Mouse (Mus musculus) testis, postnatal 10 days (tissue): ENCODE measurements around the gene Nfkbiz.
"Not testable (repeated sequence)": the region's sequence is repeated elsewhere in the genome, so short reads cannot be mapped to it uniquely, and the experiment has no call there.

Source experiments
- DNase-seq: peaks from one replicate; pipeline ENCODE4 v3.0.0; 2021; ENCODE audit warnings: low spot score

Gene Nfkbiz

DNA sequence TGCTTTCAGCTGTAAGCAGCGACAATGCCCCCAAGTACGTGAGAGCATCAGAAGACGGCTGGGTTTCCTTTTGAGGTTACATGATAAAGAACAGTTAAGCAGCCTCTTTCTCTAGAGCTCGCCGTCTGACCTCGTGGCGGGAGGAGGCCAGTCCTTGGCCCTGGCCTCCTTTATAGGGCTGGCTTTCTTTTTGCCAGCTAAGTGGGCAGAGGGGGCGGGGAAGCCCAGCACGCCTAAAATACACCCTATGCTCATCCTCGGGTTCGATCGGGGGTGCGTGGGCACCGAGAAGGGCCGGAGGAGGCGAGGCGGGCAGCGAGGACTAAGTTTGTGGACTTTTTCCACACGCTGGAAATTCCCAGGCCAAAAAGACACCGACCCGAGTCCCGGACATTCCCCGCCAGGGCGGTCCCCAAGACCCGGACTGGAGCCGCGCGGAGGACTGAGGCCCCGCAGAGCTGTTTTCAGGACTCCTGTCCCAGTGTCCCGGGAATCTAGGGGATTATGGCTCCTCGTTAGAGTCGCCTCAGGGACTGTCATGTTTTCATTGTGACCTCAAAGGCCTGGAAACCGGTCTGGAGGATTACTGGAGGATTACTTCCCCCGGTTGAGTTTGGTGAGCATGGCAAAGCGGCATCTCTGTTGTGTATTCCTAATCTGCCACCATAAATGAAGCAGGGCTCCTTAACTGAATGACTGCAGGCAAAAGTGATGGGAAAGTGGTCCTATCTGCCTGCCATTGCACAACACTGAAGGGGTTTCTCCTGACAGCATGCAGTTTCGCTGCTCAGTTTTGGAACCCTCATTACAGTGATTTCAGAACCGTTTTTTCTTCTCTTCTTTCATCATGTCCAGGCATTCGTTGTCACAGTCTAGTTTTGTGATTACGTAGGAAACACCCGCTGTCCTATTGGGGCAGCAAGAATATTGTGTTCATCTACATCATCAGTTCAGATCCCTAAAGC is at the start of gene Nfkbiz:
TSS of gene Nfkbiz (minus strand) at position 390 of the 965 bp plus-strand sequence.
- DNase-seq = peak; percentile 92

DNA sequence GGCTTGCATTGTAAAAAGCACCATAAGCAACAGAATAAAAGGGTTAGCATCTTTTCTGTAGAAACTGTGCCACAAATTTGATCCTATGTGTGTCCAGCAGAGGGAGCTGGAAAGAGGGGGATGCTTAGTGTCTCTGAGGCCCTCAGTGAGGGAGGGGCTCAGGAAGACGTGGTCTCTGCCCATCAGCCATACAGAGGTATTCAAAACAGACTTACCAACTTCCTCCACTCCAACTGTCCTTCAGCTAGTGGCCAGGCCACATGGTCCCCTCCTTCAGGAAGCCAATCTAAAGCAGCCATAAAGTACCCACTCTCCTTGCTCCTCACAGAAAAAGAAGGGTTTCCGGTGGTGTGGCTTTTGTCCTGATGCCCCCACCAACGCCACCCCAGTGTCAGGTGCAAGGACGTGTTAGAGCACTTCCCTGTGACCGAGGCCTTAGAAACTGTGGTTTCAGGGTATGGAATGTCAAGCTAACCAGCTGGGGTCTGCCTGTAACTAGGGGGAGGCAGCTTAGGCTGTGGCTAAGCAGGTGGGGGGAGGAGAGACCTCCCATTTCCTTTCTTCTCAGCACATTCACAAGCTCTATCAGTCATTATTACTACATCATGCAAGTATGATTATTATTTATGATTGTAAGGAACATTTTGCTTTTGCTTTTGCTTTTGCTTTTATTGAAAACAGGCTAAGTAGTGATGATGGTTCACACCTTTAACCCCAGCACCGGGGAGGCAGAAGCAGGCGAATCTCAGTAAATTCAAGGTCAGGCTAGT is 49.3 kb upstream of the Nfkbiz start:
- no peak for DNase-seq

DNA sequence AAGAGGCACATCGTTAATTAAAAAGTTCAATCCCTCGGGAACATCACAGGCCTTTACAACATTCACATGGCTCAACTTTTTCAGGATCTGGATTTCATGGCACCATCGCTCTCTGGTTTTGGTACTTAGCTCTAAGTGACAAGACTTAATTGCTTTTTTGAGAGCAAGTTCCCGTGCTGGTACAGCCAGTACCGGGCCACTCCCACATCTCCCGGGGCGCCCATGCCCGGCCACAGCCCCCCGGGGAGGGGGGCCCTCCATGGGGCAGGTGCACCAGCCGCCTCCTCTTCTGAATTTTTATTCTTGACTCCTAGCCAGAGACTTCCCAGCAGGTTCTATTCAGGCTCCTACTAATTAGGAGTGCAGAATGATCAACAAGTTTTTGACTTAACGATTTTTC is 45.5 kb upstream of the Nfkbiz start:
- DNase-seq = no peak

DNA sequence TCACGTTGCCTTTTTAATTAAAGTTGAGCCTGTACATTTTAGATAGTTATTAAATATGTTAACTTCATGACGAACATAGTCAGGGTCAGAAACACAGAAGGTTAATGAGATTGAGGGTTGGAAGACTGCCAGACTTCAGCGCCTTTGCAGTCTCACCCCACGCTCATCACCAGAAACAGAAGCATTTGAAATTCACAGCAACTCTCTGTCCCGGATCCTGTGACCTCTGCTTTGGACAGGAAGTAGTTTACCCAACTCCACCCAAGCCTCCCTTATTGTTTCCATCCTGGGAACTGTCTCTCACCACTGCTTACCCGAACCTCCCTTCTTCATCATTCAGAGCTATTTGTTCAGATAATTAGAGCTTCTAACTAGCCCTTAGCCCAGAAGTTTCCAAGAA is 37.3 kb upstream of the Nfkbiz start:
- no peak for DNase-seq

DNA sequence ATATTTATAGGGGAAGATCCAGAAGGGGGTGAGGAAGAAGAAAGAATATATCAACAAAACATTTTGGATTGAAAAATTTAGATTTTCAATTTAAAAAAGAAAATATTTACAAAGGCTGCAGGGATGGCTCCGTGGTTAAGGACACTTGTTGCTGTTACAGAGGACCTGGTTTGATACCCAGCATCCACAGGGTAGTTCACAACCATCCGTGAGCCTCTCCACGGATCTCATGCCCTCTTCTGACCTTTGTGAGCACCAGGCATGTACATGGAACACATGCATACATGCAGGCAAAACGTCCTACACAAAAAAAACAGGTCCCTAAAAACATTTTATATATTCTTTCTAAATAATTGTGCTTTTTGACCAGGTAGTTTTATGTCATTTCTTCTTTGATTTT is 25.1 kb upstream of the Nfkbiz start:
- DNase-seq = no peak

DNA sequence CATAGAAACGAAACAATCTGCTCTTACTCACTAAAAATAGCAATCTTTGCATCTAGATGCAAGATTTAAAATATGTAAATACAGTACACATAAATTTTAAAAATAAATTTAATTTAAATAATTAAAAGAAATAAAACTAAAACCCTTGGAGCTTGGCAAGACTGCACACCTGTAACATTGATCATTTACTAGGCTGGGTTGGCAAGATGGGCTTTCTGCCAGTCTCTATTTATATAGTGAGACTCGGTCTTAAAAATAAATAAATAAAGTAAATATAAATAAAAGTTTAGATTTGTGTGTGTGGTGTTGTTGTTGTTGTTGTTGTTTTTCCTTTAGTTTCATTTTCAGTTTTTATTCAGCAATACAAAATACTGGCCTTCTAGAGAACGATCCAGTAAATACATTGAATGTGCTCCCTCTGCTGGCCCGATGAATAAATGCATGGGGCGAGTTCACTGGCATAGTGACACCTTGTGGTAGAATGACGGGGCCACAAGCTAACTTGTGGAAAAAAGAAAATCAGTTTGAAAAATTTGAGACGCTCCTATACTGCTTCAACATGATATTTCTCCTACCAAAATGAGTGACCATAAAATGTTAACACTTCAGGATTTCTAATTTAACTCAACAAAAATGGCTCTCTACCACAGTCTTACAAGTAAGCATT is 24.6 kb upstream of the Nfkbiz start:
- DNase-seq = peak; percentile 71

DNA sequence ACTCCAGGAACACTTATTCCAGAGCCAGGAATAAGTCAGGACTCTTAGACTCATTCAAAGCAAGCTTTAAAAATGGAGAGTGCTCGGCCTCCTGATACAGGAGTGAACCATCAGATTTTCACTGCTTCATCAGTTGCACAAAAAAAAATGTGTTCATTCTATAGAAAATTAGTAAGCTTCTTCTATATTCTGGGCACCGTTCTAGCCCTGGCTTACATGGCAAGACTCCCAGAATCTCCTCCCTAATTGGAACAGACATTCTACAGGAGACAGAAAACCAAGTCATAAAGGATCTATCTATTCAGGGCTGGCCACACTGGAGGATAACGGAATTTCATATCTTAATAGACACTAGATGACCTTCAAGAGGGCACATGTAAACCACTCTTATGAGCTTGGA is 22.4 kb upstream of the Nfkbiz start:
- DNase-seq = no peak

DNA sequence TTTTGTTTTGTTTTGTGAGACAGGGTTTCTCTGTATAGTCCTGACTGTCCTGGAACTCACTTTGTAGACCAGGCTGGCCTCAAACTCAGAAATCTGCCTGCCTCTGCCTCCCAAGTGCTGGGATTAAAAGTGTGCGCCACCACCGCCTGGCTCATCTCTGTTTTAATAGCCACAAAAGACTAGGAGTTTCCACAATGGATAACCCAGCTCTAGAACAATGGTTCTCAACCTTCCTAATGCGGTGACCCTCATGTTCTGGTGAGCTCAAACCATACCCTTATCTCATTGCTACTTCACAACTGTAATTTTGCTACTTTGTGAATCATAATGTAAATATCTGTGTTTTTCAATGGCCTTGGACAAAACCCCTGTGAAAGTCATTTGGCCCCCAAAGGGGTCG is 20.7 kb upstream of the Nfkbiz start:
- DNase-seq = not testable (repeated sequence)

DNA sequence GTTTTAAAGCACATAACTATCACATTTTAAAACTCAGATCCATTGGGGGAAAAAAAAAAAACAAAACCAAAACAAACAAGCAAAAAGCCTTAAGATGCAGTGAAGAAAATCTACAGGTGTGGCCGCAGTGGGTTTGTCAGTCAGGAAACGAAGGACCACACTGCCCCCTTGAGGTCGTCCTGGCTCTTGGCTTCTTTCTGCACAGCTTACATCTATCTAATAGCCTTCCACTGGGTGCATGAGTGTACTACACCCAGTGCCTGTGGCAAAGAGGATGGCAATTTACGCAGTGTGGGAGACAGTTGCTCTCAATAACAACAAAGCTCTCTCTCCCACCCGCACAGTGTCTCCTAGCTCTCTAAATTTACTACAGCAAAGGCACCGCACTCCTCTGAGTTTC is 19.8 kb upstream of the Nfkbiz start:
- peak; percentile 80 for DNase-seq

DNA sequence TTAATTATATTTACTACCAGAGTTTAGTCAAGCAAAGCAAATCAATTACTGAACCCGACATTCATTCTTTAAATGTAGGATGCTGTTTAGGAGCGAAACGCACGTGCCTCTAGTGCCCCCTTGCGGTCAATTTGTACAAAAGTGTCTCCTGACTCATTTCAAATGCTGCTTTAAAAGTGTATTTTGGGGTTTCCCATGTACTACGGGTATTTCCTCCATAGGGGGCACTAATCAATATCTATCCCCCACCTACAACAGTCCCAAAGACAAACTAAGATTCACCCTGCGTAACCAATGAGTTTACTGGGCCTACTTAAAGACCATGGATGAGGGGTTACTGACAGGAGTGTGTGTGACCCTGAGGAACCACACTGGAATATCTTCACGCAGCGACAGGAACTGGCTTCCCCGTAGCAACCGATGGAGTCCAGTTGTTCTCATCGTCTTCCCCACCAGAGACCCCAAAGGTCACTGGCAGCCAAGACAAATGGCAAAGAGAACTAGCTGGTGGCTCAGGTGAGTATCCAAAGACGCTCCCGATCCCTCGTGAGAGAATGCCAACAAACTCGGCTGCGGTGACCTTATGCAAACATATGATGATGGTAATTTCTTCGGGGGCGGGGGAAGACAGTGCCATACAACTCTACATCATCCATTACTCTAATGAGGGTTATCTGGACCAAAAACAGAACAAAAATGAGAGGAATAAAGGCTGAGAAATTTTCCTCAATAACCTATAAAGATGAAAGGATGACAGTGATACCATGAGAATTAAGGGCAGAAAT is 14.4 kb upstream of the Nfkbiz start:
- DNase-seq = peak; percentile 86

DNA sequence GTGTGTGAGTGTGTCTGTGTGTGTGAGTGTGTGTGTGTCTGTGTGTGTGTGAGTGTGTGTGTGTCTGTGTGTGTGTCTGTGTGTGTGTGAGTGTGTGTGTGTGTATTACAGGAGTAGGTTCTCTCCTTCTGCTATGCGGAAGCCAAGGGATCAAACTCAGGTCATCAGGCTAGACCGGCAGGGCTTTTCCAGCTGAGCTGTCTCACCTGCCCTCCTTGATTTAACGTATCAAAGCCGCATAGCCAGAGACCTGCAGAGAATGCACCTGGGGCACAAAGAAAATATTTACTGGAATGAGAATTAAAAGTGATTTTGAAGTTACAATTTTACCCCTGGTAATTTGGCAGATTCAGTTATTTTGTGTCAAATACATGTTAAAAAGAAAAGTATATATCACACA is 13.8 kb upstream of the Nfkbiz start:
- no peak for DNase-seq

DNA sequence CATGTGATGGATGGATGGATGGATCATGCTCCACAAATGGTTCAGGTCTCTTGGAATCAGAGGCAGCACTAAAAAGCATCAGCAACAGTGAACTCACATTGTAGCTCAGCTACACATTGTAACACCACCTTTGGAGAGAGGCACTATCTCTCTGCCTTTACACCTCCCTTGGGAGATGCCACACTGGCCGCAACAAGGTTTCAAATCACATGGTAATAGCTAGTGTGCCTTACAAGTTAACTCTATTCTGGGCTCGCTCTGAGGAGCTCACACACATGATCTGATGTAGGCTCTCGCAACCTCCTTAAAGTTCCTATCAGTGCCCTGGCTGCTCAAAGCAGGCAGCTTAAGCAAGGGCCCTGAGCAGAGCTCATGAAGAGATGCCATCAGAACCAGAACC is 11.8 kb upstream of the Nfkbiz start:
- no peak for DNase-seq

DNA sequence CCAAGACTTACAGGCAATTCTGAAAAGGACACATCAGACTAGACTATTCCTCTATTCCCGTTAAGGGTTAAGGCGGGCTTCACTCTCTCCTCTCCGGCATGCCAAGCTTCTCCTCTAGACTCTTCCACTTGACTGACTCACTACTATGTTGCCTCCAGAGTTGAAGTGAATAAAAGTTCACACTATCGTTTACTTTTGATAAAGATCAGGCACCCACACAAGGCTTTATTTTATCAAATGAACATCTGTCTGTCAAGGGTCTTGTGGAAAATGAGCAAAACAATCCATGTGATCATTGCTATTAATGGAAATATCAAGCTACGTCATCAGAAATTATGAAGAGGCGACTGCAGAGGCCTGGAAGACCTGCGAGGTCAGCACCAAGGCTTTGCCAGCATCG is 9.0 kb upstream of the Nfkbiz start:
- DNase-seq = no peak

DNA sequence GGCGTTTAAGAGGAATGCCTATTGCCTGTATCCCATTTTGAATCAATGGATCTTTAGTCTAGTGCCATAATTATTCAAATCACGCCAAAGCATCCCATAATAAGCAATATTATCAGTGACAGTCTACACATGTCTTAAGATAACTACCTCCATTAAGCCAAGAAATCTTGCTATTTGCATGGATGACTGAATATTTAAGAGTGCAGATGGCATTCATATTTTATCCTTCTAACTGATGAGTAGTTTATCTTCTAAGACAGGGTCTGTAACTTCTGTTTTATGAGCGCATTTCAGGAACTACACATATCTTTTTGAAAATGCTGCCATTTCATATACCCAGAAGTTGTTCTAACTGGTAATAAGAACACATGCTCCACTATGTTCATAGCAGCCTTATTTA is 6.1 kb upstream of the Nfkbiz start:
- no peak for DNase-seq

DNA sequence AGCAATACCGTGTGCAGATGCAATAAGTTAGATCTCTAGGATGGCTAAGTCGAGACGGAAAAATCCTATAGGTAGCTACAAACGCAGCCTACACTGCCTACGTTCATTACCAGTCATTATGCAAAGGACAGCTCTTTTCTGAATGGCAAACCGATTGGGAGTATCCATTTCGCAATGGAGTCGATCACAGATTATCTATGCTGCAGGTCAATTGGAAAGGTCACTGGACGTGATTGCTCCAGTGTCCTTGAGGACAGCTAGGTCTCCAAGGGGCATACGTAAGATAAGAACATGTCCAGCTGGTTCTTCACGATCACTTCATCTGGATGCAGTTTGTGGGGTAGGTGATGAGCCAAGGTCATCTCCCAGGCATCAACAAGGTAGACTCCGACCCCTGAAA is 5.2 kb upstream of the Nfkbiz start:
- DNase-seq = no peak

DNA sequence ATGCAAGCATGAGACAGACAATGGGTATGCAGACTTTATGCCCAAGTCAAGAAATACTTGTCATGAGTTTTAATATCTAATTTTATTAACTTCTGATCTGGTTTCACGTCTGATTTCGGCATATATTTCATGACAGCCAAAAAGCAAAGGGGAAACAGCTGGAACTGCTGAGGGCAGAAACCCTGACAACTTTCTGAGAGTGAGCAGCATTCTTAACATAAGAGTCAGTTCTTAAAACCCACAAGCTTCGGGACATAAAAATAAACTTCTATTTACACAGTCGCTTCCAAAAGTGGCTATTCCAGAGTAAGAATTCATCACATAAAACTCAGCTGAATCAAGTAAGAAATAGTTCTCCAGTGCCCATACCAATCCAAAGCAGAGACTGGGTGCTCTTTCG is 4.4 kb upstream of the Nfkbiz start:
- DNase-seq = no peak

DNA sequence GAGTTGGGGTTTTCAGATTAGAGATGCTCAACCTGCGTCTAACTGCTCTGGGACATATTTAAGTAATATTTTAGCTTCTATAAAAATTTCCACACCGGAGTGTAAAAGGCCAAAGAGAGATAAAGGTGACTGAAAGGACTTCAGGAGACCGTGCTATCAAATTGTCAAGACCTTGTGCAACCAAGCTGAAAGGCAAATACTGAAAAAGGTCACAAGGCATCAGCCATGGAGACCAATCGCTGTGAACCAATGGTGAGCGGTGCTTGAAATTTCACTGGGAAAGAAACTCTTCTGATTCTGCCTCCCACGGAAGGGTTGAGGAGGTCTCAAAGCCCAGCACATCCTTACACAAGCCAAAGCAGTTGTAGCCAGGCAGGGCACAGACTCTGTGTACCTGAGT is 2.8 kb upstream of the Nfkbiz start:
- DNase-seq = no peak

DNA sequence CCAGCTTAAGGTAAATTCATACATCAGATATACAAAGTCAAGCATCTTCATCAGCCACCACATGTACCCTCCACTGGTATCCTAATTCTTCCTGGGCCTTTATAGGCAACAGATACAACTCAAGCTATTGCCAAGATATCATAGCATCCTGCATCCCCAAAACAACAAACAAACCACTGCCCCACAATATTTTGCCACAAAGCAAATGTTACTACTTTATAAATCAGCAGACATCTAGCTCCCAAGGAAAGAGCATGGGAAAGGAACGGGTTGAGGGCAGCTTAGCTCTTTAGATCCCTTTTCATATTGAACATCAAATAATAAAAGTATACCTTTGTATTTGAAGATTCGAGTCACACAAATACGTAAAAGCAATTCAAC is 580 bp downstream of the Nfkbiz start:
- DNase-seq = no peak

DNA sequence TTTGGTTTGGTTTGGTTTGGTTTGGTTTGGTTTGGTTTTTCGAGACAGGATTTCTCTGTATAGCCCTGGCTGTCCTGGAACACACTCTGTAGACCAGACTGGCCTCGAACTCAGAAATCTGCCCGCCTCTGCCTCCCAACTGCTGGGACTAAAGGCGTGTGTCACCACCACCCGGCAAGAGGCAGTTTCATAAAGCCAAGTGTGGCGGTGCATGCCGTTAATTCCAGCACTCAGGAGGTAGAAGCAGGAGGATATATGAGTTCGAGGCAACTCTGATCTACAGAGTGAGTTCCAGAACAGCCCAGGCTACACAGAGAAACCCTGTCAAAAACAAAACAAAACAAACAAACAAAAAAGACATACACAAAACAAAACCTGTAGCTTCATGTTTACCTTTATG is 1.0 kb downstream of the Nfkbiz start:
- not testable (repeated sequence) for DNase-seq

DNA sequence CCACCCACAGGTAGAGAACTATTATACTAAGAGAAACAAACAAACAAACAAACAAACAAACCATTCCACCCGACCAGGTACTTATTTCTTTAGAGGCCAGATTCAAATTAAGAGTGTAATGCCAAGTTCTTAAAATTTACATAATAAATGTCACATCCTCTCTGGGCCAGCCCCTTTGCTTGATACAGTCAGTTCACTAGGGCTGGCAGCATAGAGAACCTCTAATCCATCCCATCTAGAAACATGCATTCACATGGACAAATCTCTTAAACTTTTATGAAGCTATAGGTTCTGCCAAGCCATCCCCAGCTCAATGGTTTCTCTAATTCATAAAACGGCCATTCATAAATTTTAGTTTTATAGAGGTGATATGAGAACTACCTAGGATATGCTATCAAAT is 1.5 kb downstream of the Nfkbiz start:
- no peak for DNase-seq

DNA sequence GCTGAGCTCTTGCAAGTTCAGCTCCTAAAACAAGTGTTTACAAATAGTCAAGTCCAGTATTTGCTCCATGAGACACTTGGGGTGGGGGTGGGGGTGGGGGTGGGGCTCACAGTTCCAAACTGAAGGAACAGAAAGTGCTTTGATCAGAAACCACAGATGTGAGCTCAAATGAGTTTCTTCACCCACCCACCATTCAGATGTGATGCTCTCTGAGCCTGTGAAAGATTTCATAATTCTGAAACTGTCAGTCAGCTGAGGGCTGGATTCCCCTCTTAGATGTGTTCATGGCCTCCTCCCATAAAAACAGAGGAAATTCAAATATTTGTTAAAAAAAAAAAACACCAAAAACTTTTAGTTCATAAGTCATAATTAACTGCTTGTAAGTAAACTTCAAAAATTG is 2.9 kb downstream of the Nfkbiz start:
- DNase-seq = no peak

DNA sequence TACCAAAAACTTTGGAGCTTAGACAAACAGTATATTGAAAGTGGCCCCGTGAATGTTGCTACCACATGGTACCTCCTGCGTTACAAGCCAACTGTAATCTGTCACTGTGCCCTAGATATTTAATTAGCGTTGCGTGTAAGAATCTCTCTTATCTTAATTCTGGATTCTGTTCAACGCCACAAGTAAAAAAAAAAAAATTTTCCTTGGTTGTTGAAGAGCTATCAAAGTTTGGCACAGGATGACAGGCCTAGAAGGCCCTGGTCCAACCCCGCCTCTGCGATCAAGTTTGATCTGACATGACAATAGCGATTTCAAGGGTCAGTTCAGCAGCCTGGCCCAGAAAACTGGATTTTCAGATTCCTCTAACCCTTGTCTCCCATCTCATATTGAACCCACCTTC is 6.1 kb downstream of the Nfkbiz start:
- DNase-seq = no peak
